Mouse (Mus musculus) brain, adult 2 months (tissue): ENCODE measurements at regions not wholly inside any gene's neighbourhood (a gene's known extent, or its start where the extent isn't known, plus 50 kb on each side); places are given as distances from the start of the nearest gene placed in this dataset.
A peak's percentile ranks its signal among the peaks of the same experiment; 100 is the strongest.

Experiments used
- DNase-seq: peaks from one replicate; pipeline ENCODE4 v3.0.0; 2011; ENCODE audit warnings: low read depth, low spot score

GRCm38 (mm10) chr6:15501063-15501462 lies 219.4 kb upstream of the Mdfic start:
- no peak for DNase-seq

GRCm38 (mm10) chr6:15509314-15509713 lies 211.1 kb upstream of the Mdfic start:
- no peak for DNase-seq

GRCm38 (mm10) chr6:15537279-15537678 lies 183.2 kb upstream of the Mdfic start:
- no peak for DNase-seq

GRCm38 (mm10) chr6:15541969-15542368 lies 178.5 kb upstream of the Mdfic start:
- DNase-seq: no peak

GRCm38 (mm10) chr6:15543516-15544080 lies 176.9 kb upstream of the Mdfic start:
- no peak for DNase-seq

- no peak for DNase-seq
Measured at GRCm38 (mm10) chr6:15548833-15549232, 171.6 kb upstream of the Mdfic start.

GRCm38 (mm10) chr6:15592780-15593179 lies 127.7 kb upstream of the Mdfic start:
- DNase-seq: no peak

GRCm38 (mm10) chr6:15597226-15597983 lies 123.1 kb upstream of the Mdfic start:
- no peak for DNase-seq

GRCm38 (mm10) chr6:15610208-15610607 lies 110.3 kb upstream of the Mdfic start:
- DNase-seq: no peak

GRCm38 (mm10) chr6:15625910-15626564 lies 94.4 kb upstream of the Mdfic start:
- no peak for DNase-seq

GRCm38 (mm10) chr6:15638548-15638947 lies 81.9 kb upstream of the Mdfic start:
- peak; percentile 18 for DNase-seq

GRCm38 (mm10) chr6:15639378-15639777 lies 81.1 kb upstream of the Mdfic start:
- DNase-seq: no peak

GRCm38 (mm10) chr6:15639809-15640479 lies 80.5 kb upstream of the Mdfic start:
- no peak for DNase-seq

GRCm38 (mm10) chr6:15644311-15644710 lies 76.2 kb upstream of the Mdfic start:
- no peak for DNase-seq

- DNase-seq: no peak
Measured at GRCm38 (mm10) chr6:15647499-15647898, 73.0 kb upstream of the Mdfic start.
